Mouse (Mus musculus) thymus, adult 2 months (tissue): ENCODE measurements around the gene Myo5a.

Experiments used
- CTCF ChIP-seq: fragments of 200-500 bp; IDR thresholded peaks from 2 replicates; pipeline ENCODE4 v1.5.1; 2012; ENCODE audit warnings: mild to moderate bottlenecking, control low read depth, low read length, moderate library complexity, borderline replicate concordance; ENCODE audit not compliant: control insufficient read depth, poor library complexity, insufficient read depth; ENCODE audit errors: extremely low read depth
- POLR2A ChIP-seq: fragments of 200-500 bp; IDR thresholded peaks from 2 replicates; pipeline ENCODE4 v1.6.1; 2012; ENCODE audit warnings: mild to moderate bottlenecking, low read length, control low read depth, moderate library complexity; ENCODE audit not compliant: control insufficient read depth, poor library complexity, insufficient read depth; ENCODE audit errors: extremely low read depth

- TF ChIP-seq CTCF: no peak
- TF ChIP-seq POLR2A: no peak
Observed at GRCm38 (mm10) chr9:75238179-75238578, 167.4 kb downstream of the Myo5a start.
